Comparison of ENCODE assay signal across 8 mouse cellular contexts in genomic region chr7:64155226-64155625, GRCm38 (mm10). TPM values are rescaled to one million over a fixed set of nuclear protein-coding genes. Genes with fewer than 3 reads are reported as not detected.
DNase-seq lines count a peak whose midpoint lies in the region; ATAC-seq and TF ChIP-seq lines count a peak whose summit lies in the region.
"Had no signal": no experiment of that assay in that cellular context is flagged by ENCODE, and none has a peak within 500 bp of the region (broad histone marks: within the 10 kb centered on the region; RNA-seq: fewer than 3 reads in every experiment).

No protein-coding gene starts in this region.

- H3K9me3 ChIP-seq in kidney, embryonic 16.5 days (ENCODE audit: low read length) = no peaks in the 10 kb centered on the region
- no peaks in the 10 kb centered on the region for H3K9me3 ChIP-seq in forebrain, embryonic 15.5 days
- no peaks in the 10 kb centered on the region for H3K9me3 ChIP-seq in hindbrain, postnatal 0 days (ENCODE audit: low read length)
- H3K9me3 ChIP-seq in midbrain, embryonic 16.5 days (replicated peaks; ENCODE audit: control insufficient read depth, low read length, poor library complexity, severe bottlenecking) = no peaks in the 10 kb centered on the region

- H3K4me3 ChIP-seq in kidney, embryonic 16.5 days (ENCODE audit: low read length) = no peak overlapping the region; the same call in 1 of the 2 replicates
- no peak overlapping the region for H3K4me3 ChIP-seq in forebrain, embryonic 15.5 days
- peak overlapping the region; percentile 10; the same call in 1 of the 2 replicates for H3K4me3 ChIP-seq in hindbrain, postnatal 0 days (ENCODE audit: low read length)
- 0 out of 2 replicates have a peak overlapping the region, but pooled peaks have one; percentile 15 for H3K4me3 ChIP-seq in midbrain, embryonic 16.5 days (ENCODE audit: low read depth, low read length)

- TF ChIP-seq CTCF in hindbrain, postnatal 0 days (IDR thresholded peaks at IDR 0.05; ENCODE audit: low read depth) = no peak

- no peak for DNase-seq in kidney, postnatal 10 days
- no peak for DNase-seq in hindbrain, postnatal 0 days (ENCODE audit: low spot score)
- DNase-seq in layer of hippocampus, postnatal 14 days (ENCODE audit: low spot score in 2 of 2) = no peak
- no peak for DNase-seq in T-cell, adult 2 months (ENCODE audit: low spot score)

- no peak for ATAC-seq in kidney, embryonic 16.5 days (ENCODE audit: low FRiP score, low TSS enrichment)
- ATAC-seq in forebrain, embryonic 15.5 days (replicated peaks) = 0 out of 2 replicates have a peak, but pooled peaks have one; percentile 11
- no peak for ATAC-seq in hindbrain, postnatal 0 days
- peak; percentile 15; the same call in 1 of the 2 replicates for ATAC-seq in midbrain, embryonic 16.5 days

- H3K27ac ChIP-seq in kidney, embryonic 16.5 days (ENCODE audit: low read length) = no peak overlapping the region
- no peak overlapping the region for H3K27ac ChIP-seq in forebrain, embryonic 15.5 days (replicated peaks)
- H3K27ac ChIP-seq in hindbrain, postnatal 0 days = no peak overlapping the region
- H3K27ac ChIP-seq in midbrain, embryonic 16.5 days (ENCODE audit: low read length) = no peak overlapping the region

- no peaks in the 10 kb centered on the region for H3K4me1 ChIP-seq in kidney, embryonic 16.5 days (ENCODE audit: insufficient read depth, low read length)
- H3K4me1 ChIP-seq in forebrain, embryonic 15.5 days = peaks cover 26% of the 10 kb centered on the region
- H3K4me1 ChIP-seq in hindbrain, postnatal 0 days (ENCODE audit: insufficient read depth, low read length) = peaks cover 8% of the 10 kb centered on the region; the same call in 1 of the 2 replicates
- peaks cover 12% of the 10 kb centered on the region; the same call in 1 of the 2 replicates for H3K4me1 ChIP-seq in midbrain, embryonic 16.5 days (ENCODE audit: control insufficient read depth, insufficient read depth, low read length)

- no peaks in the 10 kb centered on the region for H3K36me3 ChIP-seq in kidney, embryonic 16.5 days (ENCODE audit: insufficient read depth, low read length)
- H3K36me3 ChIP-seq in forebrain, embryonic 15.5 days = no peaks in the 10 kb centered on the region
- no peaks in the 10 kb centered on the region for H3K36me3 ChIP-seq in hindbrain, postnatal 0 days (ENCODE audit: insufficient read depth, low read length)
- no peaks in the 10 kb centered on the region for H3K36me3 ChIP-seq in midbrain, embryonic 16.5 days (ENCODE audit: control insufficient read depth, insufficient read depth, low read length)

- peak overlapping the region; percentile 36 for H3K4me2 ChIP-seq in kidney, embryonic 16.5 days (replicated peaks; ENCODE audit: low read depth, low read length)
- H3K4me2 ChIP-seq in forebrain, embryonic 15.5 days (replicated peaks) = peak overlapping the region; percentile 40
- H3K4me2 ChIP-seq in hindbrain, postnatal 0 days (ENCODE audit: low read depth, low read length) = peak overlapping the region; percentile 50
- peak overlapping the region; percentile 53 for H3K4me2 ChIP-seq in midbrain, embryonic 16.5 days (ENCODE audit: low read length)

- H3K9ac ChIP-seq in kidney, embryonic 16.5 days (replicated peaks; ENCODE audit: low read length) = 0 out of 2 replicates have a peak overlapping the region, but pooled peaks have one; percentile 24
- 0 out of 2 replicates have a peak overlapping the region, but pooled peaks have one; percentile 6 for H3K9ac ChIP-seq in forebrain, embryonic 15.5 days (replicated peaks)
- H3K9ac ChIP-seq in hindbrain, postnatal 0 days (replicated peaks; ENCODE audit: low read length) = no peak overlapping the region; the same call in 1 of the 2 replicates
- H3K9ac ChIP-seq in midbrain, embryonic 16.5 days (ENCODE audit: low read depth, low read length) = peak overlapping the region; percentile 36

- H3K27me3 ChIP-seq in kidney, embryonic 16.5 days (ENCODE audit: insufficient read depth, low read length) = no peaks in the 10 kb centered on the region
- H3K27me3 ChIP-seq in forebrain, embryonic 15.5 days = no peaks in the 10 kb centered on the region
- no peaks in the 10 kb centered on the region for H3K27me3 ChIP-seq in hindbrain, postnatal 0 days (ENCODE audit: insufficient read depth, low read length)
- no peaks in the 10 kb centered on the region for H3K27me3 ChIP-seq in midbrain, embryonic 16.5 days (ENCODE audit: control insufficient read depth, insufficient read depth, low read depth, low read length)
- H3K27me3 ChIP-seq: Patski had no signal

- 65% methylated on average over 4 of the region's 4 CpGs for WGBS in kidney, embryonic 16.5 days
- 71% methylated on average over 4 of the region's 4 CpGs for WGBS in forebrain, embryonic 15.5 days
- WGBS in hindbrain, postnatal 0 days = 67% methylated on average over 4 of the region's 4 CpGs
- 74% methylated on average over 4 of the region's 4 CpGs for whole genome bisulfite sequencing in midbrain, embryonic 16.5 days

RNA-seq across cellular contexts. Expression of gene Trpm1, which starts 1.6 kb away (rescaled TPM):
- 0.05 TPM in 1 of 2 replicates, not detected in the other for polyA plus RNA-seq in kidney, embryonic 16.5 days (2015; fragmentation: Nextera tagmentation; extraction: Ambion mirVana)
- 0.11 and 0.15 TPM in 2 replicates for polyA plus RNA-seq in forebrain, embryonic 15.5 days (2015; fragmentation: Nextera tagmentation; extraction: Ambion mirVana)
- 0.16 TPM in 1 of 2 replicates, not detected in the other for total RNA-seq in hindbrain, postnatal 0 days (2014; rRNA removed)
- polyA plus RNA-seq in hindbrain, postnatal 0 days (2015; fragmentation: Nextera tagmentation; extraction: Ambion mirVana) = 0.26 and 0.33 TPM in 2 replicates
- polyA plus RNA-seq in midbrain, embryonic 16.5 days (2015; fragmentation: Nextera tagmentation; extraction: Ambion mirVana) = 0.15 and 0.20 TPM in 2 replicates
- under 1 TPM in 1 of 2 experiments, not detected in 1; 0.07 TPM for total RNA-seq in layer of hippocampus, postnatal 14 days (2021)

Comparison
In these comparisons a context has a peak if more than half of its experiments do, and no peak if none do; other contexts are left out.
1. ATAC-seq: peak in forebrain, embryonic 15.5 days (single experiment) and midbrain, embryonic 16.5 days (single experiment); none in kidney, embryonic 16.5 days (single experiment) and hindbrain, postnatal 0 days (single experiment).
2. H3K4me3 ChIP-seq: peak in hindbrain, postnatal 0 days (single experiment) and midbrain, embryonic 16.5 days (single experiment); none in kidney, embryonic 16.5 days (single experiment) and forebrain, embryonic 15.5 days (single experiment).
3. Peak in every context shown above with its lines, with median percentiles within 50 percentile points of each other: H3K4me2 ChIP-seq.